Mouse (Mus musculus) adrenal gland (tissue): ENCODE data around the gene Il22ra1.

Experiments
- intact Hi-C: fragments of 180-260 bp; cut with DNase I; formaldehyde crosslinking; loops from one replicate; pipeline ENCODE4 v1.15.1; 2025

Il22ra1 gene

GRCm38 (mm10) chr4:135768572-135769526 is 40.9 kb downstream of the Il22ra1 start:
- intact Hi-C loops, result loop anchor here (5.0 kb wide), 1 partner anchor 57 kb away; no protein-coding TSS in a partner anchor

DNA sequence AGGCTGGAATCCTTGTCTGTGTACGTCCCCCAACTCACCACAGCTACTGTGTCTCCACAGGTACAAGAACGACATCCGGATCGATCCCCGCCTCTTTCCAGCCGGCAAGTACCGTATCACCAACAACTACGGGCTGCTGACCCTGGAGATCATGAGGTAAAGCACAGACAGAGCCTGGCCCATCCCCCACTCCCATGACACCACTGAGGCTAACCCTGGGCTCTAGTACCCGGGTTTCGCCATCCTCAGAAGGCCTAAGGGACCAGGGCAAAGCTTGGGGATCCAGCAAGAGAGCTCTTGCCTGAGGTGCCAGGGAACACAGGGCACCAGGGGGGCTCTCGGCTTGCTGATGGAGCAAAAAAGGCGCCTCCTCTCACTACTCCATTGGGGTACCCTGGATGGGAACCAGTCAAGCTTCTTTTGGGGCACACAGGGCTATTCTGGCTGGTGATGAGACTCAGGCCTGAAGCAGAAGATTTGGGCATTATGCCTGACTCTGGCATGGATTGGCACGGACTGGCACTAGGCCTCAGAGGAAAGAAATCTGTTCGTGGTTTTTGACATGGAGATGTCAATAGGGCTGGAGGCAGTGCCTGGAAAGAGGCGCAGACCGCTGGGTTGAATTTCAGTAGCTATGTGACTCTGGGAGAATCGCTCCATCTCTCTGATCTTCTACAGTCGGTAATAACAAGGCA is 42.8 kb downstream of the Il22ra1 start:
- intact Hi-C loops, result no loop called here

- intact Hi-C loops, result no loop called here
These were observed 43.6 kb downstream of the Il22ra1 start for GRCm38 (mm10) chr4:135771592-135771991.

- intact Hi-C loops, result no loop called here
These were observed 44.7 kb downstream of the Il22ra1 start for GRCm38 (mm10) chr4:135772671-135773070.

DNA sequence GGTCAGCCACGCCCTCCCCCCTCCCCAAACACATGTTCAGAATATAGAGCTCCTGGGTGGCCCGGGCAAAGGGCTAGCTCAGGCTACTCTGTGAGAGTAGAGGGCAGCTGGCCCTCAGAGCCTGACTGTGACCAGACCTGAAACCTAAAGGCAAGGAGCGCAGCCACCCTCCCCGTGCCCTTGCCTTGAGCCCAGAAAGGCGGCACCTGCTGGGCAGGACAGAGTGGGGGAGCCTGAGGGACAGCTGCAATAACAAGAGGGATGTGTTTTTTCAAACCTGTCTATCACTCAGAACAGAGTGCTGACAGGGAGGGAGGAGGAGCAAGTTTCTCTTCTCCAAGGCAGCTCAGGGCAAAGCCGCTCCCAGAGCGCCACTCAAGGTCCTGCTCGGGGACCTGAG is 46.5 kb downstream of the Il22ra1 start:
- intact Hi-C loops, result no loop called here

DNA sequence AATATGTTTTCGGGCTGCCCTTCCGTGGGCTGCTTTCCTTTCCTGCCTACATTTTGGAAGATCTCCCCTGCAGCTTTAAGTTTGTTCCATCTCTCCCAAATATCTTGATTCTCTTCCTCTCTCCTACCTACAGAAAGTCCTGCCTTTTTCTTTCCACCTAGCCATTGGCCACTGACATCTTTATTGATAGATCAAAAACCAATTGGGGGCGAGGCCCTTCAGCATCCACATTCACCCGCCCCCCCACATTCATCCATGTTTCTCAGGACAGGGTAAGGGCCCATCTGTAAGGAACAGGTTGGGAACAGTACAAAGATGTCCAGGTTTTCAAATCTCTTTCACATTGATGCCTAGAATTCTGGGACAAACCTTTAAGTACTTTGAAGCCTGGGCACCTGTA is 48.9 kb downstream of the Il22ra1 start:
- intact Hi-C loops, result no loop called here

DNA sequence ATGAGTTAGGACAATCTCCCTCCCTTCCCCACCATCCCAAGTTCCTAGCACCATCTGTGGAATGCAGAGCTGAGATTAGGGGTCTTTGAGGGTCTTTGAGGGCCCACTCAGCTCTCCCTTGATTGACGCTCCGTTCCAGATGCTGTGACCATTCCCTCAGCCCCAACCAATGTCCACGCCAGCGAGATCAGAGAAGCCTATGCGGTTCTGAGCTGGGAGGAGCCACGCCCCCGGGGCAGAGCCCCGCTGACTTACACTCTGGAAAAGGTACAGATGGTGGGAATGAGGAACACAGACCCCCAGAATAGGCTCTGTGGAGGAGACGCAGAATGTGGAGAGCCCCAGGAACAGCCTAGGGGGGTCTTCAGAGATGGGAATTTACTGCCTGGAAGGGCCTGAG is 51.7 kb downstream of the Il22ra1 start:
- intact Hi-C loops, result no loop called here

DNA sequence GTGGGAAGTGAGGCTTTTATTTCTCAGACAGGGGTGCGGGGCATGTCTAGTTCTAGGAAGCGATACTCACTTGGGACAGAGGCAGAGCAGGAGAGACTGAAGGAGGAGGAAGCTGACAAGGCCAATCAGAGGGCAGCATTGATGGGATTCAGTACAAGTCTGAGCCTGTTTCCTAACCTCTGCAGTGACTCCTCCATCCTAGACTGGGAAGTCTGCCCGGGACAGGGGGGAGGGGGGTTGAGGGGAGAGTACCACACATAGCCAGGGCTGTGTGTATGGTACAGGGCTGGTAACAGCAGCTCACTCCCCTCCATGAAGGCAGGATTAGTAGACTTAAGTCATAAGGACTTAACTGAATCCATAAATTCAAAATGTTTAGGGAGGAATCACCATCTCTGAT is 52.3 kb downstream of the Il22ra1 start:
- intact Hi-C loops, result no loop called here

DNA sequence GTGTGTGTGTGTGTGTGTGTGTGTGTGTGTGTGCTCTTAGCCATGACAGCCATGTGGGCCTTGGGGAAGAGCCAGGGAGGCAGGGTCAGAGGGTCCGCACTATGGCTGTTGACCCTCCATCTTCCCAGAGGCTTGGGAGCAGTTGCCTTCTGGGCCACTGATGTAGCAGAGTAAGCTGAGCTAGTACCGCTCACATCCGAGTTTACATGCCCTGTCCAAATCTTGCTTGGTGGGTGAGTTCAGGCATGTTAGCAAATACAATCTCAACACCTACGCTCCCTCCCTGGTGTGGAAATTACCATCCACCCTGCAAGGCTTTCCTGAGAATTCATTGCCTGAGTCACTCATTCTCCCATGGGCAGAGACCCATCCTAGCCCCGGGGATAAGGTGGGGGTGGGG is 53.3 kb downstream of the Il22ra1 start:
- intact Hi-C loops, result no loop called here

DNA sequence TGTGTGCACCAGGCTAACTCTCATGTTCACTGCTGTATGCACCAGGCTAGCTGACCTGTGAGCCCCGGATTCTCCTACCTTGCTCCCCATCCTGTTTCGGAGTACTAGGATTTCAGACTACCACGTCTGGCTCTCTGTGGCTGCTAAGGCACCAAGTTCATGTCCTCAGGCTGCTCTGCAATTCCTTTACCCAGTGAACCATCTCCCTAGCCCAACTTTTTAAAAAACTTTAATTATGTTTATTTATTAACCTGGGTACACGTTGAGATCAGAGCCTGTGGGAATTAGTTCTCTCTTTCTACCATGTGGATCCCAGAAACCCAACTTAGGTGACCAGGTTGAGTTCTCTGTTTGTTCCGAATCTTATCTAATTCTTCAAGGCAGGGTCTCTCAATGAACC is 58.6 kb downstream of the Il22ra1 start:
- intact Hi-C loops, result no loop called here

DNA sequence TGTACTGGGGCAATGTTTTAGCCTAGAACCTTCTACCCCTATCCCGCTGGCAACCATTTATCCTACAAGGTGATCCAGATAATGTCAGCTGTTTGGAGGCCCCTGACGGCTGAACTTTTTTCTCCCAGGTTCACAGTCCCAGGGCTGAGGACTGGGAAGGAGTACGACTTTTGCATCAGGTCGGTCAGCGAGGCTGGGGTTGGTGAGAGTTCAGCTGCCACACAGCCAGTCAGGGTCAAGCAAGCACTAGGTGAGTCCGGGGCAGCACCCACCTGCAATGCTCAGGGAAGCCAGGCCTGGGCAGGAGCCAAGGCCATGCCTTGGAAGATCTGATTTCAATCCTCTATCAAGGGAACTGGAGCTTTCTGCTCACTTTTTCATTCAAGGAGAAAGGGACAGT is 59.3 kb downstream of the Il22ra1 start:
- intact Hi-C loops, result no loop called here

- intact Hi-C loops, result no loop called here
These were observed 61.2 kb downstream of the Il22ra1 start for GRCm38 (mm10) chr4:135789135-135789534.

DNA sequence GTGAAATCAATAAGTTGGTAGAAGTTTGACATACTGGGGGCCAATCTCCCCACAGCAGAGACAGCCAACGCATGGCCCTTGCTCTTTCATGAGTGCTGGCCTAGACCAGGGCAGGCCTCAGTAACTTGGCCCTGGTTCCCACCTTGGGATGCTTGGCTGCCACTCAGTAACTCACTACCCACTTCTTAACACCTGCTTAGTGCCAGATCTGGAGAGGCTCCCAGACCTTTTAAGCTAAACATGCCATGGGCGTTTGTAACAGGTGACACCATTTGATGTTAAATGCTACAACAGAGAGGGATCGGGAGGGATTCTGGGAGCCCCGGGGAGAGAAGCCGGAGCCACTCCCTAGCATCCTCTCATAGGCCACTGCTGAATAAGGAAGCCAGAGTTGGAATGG is 64.8 kb downstream of the Il22ra1 start:
- intact Hi-C loops, result no loop called here

DNA sequence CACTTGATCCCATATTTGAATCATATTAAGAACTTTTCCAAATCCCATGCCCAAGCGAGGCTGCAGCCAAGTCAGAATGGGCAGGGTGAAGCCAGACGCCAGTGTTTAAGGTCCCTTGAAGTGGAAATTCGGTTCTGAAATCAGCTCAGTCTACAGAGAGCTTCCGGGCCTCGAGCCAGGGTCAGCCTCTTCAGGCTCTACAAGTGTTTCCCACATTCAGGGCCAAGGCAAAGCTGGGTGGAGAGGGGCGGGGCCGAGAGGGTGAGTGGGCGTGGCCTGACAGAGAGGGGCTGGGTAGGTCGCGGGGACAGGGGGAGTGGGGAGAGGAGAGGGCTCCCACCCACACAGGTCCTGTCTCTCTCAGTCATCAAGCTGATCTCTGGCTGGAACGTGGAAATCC is 70.0 kb downstream of the Il22ra1 start:
- intact Hi-C loops, result no loop called here

DNA sequence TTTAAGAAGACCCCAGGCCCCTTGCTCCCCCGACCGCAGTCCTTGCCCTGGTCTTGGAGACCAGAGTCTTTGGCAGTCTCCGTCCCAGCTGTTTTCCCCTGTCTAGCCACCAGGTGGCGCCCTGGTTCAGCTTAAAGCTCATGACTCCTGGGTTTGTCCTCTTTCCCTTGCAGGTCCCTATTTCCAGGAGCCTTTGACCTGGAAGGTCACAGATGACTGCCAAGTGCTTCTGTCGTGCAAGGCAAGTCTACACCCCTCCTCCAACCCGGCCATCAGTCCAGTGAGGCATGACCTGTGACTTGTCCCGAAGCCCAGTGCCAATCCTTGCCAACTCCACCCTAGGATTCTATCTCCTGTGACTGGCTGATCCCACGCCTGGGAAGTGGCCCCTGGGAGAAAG is 73.6 kb downstream of the Il22ra1 start:
- intact Hi-C loops, result loop anchor here (2.0 to 5.0 kb wide), 2 partner anchors 75 to 131 kb away; no protein-coding TSS in a partner anchor
